Mouse (Mus musculus): ENCODE measurements around the gene Supt4a.

Supt4a gene

DNA sequence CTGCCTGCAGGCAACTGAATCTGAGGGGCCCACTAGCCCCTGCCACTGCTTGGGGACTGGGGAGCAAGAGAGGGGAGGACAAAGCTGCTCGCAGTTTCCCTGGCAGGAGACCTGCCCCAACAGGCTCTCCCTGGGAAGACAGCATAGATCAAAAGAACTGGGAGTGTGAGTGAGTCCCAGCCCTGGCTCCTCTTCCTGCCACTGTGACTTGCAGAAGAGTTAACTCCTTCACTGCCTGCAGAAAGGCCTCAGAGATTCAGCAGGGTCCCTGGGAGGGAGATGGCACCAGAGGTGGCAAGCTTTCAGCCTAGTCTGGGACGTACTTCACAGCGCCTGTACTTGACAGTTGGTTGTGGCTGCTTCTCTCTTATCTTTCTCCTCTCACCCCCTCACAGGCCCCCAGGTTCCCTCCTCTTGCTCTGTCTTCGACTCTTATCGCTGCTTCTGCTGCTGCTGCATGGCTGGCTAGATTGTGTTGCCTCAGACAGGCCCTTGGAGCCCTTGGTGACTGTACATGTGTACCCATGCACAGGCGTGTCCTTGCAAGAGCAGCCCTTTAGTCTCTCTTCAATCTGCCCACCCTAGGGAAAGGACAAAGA, 11.3 kb upstream of the Supt4a start:
- no peak for DNase-seq (ENCODE audit: low read depth)

DNA sequence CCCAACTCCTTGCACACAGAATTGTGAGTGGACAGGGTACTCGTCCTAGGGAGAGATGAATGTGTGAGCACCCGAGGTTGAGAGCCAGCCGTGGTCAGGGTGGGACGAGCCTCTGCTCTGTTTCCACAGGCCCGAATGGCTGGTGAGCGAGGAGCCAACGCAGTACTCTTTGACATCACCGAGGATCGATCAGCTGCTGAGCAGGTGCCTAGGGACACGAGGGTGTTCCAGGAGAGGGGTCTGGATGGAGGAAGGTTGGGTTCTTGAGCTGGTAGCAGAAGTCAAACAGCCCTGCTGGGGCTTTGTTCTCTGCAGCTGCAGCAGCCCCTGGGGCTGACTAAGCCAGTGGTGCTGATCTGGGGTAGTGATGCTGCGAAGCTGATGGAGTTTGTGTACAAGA, 10.3 kb upstream of the Supt4a start:
- no peak for DNase-seq (ENCODE audit: low read depth)

DNA sequence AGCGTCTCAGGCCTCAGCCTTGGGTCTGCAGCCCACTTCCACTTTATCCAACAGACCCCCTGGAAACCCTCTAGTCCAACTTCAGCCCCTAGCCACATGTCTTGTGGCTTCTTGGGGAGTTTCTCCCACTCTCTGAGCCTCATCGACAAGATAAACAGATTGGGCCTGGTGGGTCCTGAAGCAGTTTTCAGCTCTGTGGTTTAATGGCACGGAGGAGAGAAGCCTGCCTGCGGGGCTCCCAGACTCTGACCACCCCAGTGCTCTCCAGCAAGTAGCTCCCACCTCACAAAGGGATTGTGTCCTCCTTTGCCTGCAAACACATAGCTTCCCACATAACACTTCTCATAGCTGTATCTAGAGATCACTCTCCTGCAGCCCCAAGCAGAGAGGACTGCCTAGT, 9.9 kb upstream of the Supt4a start:
- DNase-seq (ENCODE audit: low read depth), result no peak

DNA sequence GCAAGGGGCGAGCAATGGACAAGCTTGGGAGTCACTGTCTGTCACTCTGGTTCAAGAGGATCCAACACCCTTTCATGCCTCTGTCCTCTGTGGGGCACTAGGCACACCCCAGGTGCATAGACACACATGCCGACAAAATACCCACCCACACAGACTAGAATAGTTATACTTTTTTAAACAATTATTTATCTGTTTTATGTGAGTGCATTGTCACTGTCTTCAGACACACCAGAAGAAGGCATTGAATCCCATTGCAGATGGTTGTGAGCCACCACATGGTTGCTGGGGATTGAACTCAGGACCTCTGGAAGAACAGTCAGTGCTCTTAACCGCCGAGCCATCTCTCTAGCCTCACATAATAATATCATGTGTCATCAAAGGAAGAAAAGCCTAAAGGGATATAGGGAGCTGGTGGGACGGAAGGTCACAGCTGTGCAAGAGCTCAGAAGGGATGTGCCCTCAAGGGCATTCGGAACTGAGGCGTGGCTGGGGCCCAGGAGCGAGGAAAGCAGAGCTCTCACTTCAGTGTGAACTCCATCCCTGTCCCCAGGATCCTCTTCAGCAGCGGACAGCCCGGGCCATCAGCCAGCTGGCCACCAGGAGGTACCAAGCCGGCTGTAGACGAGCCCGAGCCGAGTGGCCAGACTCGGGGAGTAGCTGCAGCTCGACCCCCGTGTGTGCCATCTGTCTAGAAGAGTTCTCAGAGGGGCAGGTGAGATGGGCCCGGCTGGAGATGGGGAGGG, 8.3 kb upstream of the Supt4a start:
- no peak for DNase-seq (ENCODE audit: low read depth)

DNA sequence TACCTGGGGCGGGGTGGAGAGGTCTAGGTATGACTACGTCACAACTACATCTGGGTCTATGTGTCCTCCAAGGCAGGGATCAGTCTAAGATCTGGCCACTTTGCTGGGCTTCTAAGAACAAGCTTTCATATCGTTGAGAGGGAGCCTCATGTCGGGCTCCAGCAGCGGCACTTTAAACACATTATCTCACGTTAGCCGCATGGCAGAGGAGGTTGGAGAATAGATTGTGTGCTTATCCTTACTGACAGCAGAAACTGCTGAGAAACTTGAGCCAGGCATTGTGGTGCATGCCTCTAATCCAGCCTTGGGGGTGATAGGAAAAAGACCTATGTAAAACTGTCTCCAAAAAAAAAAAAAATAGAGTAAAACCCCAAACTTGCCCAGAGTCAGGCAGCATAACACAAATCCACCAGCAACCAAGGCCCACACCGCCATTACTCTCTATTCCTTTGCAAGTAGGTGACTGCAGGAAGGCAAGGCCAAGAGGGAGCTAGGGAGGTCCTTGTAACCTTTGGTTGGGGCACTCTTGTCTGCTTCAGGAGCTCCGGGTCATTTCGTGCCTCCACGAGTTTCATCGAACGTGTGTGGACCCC, 7.7 kb upstream of the Supt4a start:
- DNase-seq (ENCODE audit: low read depth), result no peak

DNA sequence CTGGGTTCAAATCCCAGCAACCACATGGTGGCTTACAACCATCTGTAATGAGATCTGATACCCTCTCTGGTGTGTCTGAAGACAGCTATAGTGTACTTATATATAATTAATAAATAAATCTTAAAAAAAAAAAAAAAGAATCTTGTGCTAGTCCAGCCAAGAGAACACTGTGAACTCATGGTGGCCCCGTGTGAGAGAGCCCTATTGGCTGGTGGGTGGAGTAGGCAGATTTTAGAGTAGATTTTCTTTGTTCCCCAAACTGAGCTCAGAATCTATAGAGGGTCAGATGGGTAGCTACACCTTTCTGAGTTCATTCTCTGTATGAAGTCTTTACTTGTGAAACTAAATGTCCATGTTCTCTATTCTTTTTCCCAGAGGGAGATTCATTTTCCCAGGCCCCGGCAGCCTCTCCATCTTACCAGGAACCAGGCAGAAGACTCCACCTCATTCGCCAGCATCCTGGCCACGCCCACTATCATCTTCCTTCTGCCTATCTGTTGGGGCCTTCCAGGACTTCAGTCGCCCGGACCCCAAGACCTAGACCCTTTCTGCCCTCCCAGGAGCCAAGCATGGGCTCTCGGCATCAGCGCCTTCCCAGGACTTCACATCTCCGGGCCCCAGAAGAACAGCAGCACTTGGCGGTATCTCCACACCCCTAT, 6.6 kb upstream of the Supt4a start:
- DNase-seq (ENCODE audit: low read depth), result no peak

DNA sequence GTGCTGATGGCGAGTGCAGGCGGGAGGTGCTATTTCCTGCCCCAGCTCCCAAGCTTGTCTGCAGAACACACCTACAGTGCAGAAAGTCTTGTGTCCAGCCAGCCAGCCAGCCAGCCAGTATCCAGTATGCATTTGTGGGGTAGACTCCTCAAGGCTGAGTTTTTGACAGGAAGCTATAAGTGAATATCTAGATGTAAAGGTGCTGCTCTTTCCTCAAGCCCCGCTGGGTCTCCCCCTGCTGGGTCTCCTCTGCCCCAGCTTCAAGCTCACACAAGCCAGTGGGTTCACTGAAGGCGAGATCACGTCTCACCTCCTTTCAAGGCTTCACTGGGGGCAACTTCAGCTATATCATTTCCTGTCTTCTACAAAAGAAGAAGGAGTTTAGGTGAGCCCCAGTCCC, 3.0 kb upstream of the Supt4a start:
- DNase-seq (ENCODE audit: low read depth), result no peak

DNA sequence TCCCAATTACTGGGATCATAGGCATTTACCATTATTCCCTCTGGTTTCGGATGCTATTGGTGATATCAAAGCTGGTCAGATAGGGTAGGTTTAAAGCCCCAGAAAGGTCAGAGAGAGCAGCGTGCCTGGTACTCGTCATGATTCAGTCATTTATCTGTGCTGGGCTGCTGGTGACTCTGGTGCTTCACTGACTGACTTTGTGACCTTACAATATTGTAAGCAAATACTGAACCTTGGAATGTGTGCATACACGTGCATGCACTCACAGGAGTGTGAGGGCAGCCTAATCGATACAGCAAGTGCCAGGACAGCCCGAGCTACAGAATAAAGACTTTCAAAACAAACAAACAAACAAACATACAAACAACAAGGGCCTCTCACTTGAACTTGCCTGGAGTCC, 1.7 kb upstream of the Supt4a start:
- no peak for DNase-seq (ENCODE audit: low read depth)

DNA sequence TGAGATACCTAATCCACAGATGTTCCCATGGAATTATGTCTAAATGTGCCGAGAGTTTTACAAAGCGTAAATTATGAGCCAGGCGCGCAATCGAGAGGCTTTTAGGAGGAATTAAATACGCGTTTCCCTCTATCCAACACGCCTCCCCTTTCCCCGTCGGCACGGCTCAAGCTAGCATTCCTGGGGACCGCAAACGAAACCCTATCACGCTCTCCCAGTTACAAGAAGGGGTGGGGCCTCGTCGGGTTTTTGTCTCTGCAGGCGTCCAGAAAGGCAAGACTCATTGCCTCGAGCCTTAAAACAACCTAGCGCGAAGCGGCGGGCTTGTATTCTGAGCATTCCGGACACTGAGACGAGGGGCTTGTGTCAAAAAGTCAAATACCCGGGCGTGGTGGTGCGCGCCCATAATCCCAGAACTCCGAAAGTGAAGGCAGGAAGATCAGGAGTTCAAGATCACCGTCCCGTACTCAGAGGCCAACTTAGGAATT, 661 bp upstream of the Supt4a start:
- peak; percentile 88 for DNase-seq (ENCODE audit: low read depth)

DNA sequence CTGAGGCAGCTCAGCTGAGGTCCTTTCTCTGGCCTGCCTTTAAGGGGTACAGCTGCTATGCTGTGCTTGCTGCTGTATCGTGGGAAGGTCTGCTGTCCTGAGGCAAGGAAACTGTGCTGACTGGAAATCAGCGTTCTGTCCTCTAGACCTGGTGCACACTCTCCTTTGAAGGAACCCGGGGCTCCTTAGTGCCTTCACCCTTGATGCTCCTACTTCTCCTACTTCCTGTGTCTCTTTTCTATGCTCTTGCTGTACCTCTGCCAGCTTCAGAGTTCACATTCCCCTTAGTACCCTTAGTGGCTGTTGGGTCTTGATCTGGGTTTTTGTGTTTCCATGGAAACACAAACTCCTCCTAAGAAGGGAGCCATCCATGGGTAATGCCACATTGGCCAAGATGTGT, 6.3 kb downstream of the Supt4a start:
- no peak for DNase-seq (ENCODE audit: low read depth)

DNA sequence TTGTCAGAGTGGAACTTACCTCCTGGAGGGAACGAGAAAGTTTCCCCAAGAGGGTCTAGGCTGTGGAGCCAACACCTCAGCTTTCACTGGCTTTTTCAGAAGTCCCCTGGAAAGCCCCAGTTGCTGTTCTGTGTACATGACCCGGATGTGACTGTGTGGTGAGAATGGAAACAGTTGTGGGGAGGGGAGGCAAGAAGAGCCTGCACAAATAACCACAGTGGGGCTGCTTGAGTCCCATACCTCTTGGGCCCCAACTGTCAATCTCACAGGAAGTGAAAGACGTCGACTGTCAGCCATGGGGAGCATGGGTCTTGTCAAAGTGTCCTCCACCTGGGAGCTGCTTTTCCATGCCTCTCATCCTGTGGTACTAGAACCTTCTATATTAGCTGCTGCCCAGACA, 7.6 kb downstream of the Supt4a start:
- no peak for DNase-seq (ENCODE audit: low read depth)

DNA sequence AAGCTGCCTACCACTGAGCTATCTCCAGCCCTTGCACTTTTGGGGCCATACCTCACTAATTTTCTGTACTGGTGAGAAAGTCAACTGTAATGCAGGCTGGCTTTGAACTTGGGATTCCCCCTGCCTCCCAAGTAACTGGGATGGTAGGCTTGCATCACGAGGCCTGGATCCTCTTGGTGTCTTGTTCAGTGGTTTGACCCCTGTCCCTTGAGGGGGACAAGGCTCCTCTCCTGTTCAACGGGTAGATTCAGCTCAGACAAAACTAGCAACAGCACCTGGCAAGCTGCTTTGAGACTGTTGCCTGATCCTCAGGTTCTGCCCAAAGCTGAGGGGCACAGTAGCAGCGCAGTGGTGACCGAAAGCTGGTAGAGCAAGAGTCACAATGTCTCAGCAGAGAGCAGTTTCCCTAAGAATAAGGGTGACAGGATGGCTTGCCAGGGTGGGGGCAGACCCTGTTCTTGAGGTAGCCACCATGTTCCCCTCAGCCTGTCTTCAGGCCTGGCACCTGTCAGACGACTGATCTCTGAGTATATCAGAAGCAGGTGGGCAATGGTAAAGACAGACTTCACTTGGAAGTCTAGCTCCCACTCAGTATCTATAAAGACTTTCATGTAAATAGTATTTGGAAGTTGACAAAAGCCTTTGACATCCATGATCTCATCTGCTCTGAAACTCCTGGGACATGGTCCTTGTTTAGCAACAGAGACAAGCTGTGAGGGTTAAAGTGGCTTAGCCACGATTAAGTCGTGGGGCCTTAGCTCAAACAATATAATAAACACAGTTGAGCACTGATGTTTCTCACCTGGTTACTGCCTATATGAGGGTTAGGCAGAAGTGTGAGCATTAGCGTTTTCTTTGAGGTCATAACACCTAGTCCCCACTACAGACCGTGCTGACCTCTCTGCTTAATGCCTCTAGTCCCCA, 8.5 kb downstream of the Supt4a start:
- DNase-seq (ENCODE audit: low read depth), result no peak

DNA sequence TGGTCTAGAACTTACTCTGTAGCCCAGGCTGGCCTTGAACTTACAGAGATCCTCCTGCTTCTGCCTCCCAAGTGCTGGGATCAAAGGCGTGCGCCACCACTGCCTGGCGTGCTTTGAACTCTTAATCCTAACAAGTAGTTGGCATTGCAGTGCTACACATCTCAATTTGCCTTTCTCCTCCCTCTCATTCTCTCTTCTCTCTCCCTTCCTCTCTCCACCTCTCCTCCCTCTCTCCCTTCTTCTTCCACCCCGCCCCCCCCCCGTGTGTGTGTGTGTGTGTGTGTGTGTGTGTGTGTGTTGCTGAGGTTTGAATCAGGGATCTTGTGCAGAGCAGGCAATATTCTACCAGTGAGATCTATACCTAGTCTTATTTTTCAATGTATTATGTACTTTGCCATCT, 10.0 kb downstream of the Supt4a start:
- no peak for DNase-seq (ENCODE audit: low read depth)

DNA sequence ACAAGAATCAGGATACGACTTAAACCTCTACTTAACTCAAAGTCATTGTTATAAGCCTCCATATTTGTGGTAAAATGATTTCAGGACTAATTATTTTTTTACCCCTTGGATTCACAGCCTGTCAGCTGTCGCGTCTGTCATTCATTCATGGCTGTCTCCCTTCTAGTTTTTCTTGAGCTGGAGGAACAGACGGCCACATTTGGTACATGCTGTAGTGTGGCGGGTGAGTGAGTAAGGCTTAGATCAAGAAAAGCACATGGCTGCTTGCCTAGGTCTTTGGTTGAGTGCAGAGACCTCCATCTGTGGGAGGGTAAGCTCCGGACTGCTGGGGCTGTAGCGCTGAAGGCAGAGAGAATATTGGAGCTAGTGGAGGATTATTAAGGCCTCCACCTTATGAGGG, 10.4 kb downstream of the Supt4a start:
- no peak for DNase-seq (ENCODE audit: low read depth)

DNA sequence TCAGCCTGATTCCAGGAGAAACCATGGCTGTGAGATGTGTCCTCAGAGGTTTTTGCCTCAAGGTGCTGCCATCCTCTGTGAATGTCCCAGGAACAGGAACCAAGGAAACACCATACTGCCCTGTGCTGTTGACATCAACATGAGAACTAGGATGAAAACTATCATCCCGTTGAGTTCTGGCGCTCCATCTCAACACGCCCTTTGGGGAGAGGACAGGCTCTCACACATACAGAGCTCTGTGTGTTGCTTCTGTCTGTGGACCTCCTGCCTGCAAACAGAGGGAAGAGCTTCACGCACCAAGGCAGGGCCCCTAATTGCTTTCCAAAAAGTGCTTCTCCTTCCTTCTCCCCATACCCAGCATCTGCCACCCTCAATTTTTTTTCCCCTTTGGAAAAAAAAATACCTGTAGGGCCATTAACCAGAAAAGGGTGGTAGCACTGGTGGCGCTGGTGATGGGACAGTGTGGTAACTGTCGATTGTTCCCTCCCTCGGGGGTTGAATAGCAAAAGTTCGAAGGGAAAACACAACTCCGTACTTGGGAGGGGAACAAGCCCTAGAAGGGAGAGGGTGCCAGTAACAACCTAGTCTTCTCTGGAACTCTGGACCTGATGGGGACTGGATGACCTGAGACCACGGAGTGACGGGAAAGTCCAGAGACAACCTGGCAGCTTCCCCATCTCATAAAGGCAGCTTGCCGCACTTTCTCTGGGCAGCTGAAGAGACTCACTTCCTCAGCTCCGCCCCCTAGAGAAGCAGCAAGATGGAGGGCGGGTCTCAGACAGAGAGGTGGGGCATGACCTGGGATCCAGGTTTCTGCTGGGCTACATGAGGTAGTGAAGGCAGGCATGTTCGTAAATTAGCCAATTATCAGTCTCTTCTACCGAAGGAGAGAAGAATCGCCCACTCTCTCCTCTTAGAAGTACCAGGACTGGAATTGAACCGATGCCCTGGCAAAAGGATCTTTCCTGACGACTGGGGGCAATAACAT, 11.1 kb downstream of the Supt4a start:
- DNase-seq (ENCODE audit: low read depth), result peak; percentile 27

DNA sequence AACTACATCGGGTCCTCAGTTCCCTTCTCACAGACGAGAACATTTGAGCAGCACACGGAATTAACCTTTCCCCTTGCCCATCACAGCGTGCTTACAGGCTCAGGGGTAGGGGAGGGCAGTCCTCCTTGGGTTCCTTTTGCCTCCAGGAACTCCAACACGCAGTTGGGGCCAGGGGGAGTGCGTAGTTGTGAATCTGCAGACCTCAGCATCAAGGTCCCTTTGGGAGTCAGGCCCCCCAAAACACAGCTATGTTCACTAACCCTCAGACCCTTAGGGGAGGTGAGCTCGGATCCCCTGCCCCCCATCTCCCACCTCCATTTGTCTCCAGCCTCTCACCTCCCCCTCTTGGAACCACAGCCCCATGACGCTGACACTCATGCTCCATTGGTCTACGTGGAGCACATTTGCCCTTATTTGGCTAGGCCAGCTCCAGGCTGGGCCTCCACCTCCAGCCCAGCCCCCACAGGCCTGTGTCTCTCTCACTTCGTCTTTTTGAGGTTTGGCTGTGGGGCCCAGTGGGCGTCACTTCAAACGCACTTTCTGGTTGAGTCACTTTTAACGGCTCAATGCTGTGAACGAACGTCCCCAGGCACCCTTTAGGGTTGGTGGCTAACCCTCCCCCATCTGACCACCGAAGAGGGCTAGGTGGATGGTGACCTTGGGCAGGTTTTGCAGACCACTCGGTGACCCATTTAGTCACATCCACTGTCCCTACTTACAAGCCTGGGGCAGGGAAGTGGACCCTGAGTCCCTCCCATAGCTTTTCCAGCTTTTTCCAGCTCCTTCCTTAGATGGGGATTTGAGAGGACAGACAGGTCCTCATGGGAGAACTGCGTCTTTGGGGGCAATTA, 12.1 kb downstream of the Supt4a start:
- DNase-seq (ENCODE audit: low read depth), result peak; percentile 80

DNA sequence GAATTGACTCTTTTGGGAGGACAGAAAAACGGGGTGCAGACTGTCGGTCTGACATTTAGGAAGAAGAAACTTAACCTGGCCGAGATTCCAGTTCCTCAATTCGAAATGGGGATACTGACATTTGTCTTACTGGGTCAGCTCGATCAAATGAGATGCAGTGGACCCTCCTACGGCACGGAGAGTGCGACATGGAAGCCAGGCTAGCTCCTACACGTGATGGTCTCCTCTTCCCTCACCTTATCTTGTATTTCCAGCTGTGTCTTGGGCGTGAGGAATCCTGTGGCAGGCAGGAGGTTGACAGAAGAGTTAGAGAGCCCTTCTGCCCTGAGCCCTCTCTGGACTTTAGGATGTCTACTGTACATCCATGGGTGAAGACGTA, 12.7 kb downstream of the Supt4a start:
- no peak for DNase-seq (ENCODE audit: low read depth)

DNA sequence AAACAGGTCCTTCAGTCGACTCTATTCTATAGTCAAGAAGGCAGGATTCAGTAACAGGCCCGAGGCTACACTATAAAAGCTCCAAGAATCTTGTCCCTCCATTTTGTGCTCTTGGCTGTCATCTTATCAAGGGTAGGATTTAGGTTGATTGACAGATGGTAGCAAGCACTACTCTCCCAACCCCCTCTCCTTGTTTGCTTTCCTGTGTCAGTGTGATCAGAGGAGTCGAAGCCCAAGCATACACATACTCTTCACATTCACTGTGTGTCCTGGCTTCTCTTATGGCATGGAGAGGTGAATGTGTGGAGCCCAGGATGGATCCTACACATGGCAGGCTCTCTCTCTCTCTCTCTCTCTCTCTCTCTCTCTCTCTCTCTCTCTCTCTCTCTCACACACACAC, 13.2 kb downstream of the Supt4a start:
- DNase-seq (ENCODE audit: low read depth), result no peak

DNA sequence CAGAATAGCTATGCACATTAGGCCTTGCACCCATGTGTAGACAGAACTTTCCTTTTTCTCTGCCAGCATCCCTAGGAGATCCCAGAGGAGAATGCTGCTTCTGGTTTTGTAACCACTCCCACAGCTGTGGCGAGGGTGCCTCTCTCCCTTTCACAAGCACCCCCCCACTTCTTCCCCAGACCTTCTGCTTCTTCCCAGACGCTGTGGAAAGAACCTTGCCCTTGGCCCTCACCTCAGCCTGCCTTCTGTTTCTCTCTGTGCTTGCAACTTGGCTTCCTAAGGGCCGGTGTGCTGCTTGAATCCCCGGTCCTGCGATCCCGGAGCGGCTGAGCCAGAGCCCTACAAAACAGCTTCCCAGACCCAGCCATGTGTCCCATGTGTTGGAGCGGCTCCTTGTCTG, 13.7 kb downstream of the Supt4a start:
- peak; percentile 8 for DNase-seq (ENCODE audit: low read depth)

DNA sequence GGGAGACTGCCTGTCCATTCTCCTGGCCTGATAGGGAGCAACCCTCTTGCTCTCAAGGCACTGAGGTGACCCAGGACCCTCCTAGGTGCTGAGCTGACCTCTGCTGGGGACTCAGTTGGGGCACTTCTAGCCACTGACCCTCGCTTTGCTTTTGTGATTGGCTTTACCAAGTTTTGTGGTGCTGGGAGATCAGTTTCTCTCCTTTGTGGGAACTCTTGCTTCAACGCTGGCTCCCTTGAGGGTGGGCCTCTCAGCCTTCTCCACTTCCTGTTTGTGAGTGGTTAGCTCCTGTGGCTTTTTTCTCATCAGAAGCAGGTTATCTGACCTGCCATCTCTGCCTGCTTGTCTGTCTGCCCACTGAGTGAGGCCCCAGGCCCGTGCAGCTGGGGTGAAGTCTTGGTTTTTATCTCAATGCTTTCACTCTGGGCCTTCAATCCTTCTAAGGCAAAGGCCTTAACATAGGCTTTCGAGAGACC, 14.2 kb downstream of the Supt4a start:
- no peak for DNase-seq (ENCODE audit: low read depth)
